Mouse (Mus musculus): Measurements from ENCODE around the gene Zyx. TPM values are rescaled to one million over a fixed set of nuclear protein-coding genes. Genes with fewer than 3 reads are reported as not detected.

The Zyx gene
- total RNA-seq, 2 experiments from 2014 or later, result 48.9 to 51.2 TPM

GRCm38 (mm10) chr6:42350021-42350967 lies 864 bp downstream of the Zyx start:
- DNase-seq (ENCODE audit: low spot score in 2 of 2), result peak; percentile 67 to 73

DNA sequence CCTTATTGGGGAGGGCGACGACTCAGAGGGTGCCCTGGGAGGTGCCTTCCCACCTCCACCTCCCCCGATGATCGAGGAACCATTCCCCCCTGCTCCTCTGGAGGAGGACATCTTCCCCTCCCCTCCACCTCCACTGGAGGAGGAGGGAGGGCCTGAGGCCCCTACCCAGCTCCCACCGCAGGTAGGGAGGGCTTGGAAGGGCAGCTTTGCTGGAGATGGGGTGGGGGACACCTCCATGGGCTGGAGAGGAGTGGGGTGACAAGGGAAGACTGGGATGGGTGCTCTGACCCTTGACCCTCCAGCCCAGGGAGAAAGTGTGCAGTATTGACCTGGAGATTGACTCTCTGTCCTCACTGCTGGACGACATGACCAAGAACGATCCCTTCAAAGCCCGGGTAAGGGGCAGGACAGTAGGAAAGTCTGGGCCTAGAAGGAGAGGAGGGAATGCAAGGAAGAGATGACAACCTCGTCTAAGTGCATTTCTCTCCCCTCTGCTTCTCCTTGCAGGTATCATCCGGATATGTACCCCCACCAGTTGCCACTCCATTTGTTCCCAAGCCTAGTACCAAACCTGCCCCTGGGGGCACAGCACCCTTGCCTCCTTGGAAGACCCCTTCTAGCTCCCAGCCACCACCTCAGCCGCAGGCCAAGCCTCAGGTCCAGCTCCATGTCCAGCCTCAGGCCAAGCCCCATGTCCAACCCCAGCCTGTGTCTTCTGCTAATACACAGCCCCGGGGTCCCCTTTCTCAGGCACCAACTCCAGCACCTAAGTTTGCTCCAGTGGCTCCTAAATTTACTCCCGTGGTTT lies 1.7 kb downstream of the Zyx start:
- DNase-seq (ENCODE audit: low spot score in 2 of 2), result no peak

- no peak for DNase-seq (ENCODE audit: low spot score in 2 of 2)
Measured at GRCm38 (mm10) chr6:42351776-42352485, 2.5 kb downstream of the Zyx start.

- DNase-seq (ENCODE audit: low spot score in 2 of 2), result no peak
Measured at GRCm38 (mm10) chr6:42352486-42352846, 3.0 kb downstream of the Zyx start.

GRCm38 (mm10) chr6:42353180-42353579 lies 3.8 kb downstream of the Zyx start:
- DNase-seq (ENCODE audit: low spot score in 2 of 2), result no peak

DNA sequence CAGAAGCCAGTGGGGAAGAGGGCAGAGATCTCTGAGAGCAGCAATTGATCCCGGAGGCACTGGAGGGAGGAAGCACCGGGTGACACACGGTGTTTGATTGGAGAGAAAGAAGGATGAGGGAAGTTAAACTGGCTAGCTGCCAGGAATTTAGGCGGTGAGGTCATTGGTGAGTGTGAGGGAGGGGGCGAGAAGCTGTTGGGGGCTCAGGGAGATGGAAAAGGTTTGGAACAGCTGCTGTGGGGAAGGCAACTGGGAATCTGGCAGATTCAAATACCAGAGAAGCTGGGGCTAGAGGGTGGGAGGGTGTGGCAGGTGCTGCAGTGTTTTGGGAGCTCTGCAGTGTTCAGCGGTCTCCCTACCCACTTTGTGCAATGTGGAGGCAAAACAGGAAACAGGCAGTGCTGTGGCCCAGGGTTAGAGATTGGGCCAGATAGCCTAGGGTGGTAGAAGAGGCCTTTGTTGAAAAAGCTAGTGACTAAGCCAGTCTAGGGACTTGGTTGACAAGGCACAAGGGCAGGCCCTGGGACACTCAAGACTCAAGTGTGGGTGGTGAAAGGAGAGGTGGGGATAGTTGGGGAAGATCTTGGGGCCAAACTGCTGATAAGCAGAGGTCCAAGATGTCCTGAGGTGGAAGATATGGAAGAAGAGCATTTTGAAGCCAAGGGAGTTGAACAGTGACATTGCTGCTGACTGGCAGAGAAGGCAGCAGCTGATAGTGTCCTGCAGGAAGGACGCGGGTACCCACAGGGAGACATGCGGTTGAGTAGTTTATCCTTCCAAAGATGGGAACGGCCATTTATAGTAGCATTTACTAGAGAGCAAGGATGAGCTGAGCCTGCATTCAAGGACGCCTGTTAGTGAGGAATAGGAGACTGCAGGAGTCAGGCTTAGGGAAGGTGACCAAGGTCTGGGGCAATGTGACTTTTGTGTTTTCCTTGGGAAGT lies 4.9 kb downstream of the Zyx start:
- peak in 1 of 2 experiments; percentile 23 for DNase-seq (ENCODE audit: low spot score in 2 of 2)

- no peak for DNase-seq (ENCODE audit: low spot score in 2 of 2)
Measured at GRCm38 (mm10) chr6:42355366-42355765, 5.9 kb downstream of the Zyx start.

GRCm38 (mm10) chr6:42355794-42356600 lies 6.6 kb downstream of the Zyx start:
- no peak for DNase-seq (ENCODE audit: low spot score in 2 of 2)

- no peak for DNase-seq (ENCODE audit: low spot score in 2 of 2)
Measured at GRCm38 (mm10) chr6:42356913-42357312, 7.5 kb downstream of the Zyx start.

GRCm38 (mm10) chr6:42357901-42358300 lies 8.5 kb downstream of the Zyx start:
- no peak for DNase-seq (ENCODE audit: low spot score in 2 of 2)

- no peak for DNase-seq (ENCODE audit: low spot score in 2 of 2)
Measured at GRCm38 (mm10) chr6:42358901-42359300, 9.5 kb downstream of the Zyx start.

DNA sequence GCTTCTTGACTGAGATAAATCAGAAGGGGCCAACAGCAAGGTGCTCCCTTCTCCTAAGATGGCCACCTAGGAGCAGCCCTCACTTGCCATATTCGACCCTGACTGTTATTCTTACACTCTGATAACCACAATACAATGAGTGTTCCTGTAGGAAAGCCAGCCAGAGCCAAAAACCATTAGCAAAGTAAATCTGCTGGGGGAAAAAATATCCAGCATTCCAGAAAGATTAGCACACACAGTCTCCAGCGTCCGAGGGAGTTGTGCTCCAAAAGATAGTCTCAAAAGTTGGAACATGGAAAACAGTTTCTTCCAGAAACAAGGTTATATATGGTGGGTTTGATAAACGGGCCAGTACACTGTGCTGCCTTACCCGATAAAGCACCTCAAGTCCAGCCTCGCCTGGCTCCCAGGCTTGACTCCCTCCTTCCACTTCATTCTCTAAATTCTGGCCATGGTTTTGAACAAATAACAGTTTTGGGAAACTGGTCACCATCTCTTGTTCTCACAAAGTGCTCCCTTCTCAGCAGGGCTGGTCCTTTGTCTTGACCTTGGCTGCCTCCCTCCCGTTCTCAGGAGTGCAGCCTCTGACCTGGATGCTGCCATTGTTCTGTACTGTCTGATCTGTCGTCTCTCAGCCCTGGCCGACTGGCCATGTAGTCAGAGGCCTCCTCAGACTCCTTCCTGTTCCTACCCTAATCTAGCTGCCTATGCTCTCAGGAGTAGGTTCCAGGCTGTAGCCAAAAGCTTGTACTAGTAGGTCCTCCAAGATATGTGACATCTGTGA lies 10.1 kb downstream of the Zyx start:
- no peak for DNase-seq (ENCODE audit: low spot score in 2 of 2)

DNA sequence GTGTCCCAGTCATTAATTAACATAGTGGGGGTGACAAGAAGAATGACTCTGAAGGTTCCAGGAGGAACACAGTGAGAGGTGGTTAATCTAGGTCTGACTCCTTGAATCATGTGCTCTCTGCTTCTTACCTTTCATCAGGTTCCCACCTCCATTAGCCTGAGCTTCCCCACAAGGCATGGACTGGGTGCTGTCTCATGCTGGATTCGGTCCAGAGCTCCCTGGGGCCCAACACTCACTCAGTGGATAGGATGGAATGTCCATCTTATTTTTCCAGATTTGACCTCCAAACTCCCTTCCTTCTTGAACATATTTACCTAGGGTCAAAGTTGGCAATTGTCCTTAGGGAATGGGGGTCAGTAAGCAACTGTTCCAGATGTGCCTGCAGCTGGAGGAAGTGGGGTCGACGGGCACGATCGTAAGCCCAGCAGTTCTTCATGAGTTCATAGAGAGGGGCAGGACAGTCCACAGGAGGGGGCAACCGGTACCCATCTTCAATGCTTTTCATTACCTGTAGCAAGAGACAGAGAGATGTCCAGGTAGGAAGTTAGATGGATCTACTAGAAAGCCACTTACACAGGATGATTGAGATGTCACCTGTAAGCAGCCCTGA lies 10.9 kb downstream of the Zyx start:
- DNase-seq (ENCODE audit: low spot score in 2 of 2), result no peak

- no peak for DNase-seq (ENCODE audit: low spot score in 2 of 2)
Measured at GRCm38 (mm10) chr6:42361041-42361895, 11.8 kb downstream of the Zyx start.

- DNase-seq (ENCODE audit: low spot score in 2 of 2), result no peak
Measured at GRCm38 (mm10) chr6:42362074-42362473, 12.6 kb downstream of the Zyx start.

DNA sequence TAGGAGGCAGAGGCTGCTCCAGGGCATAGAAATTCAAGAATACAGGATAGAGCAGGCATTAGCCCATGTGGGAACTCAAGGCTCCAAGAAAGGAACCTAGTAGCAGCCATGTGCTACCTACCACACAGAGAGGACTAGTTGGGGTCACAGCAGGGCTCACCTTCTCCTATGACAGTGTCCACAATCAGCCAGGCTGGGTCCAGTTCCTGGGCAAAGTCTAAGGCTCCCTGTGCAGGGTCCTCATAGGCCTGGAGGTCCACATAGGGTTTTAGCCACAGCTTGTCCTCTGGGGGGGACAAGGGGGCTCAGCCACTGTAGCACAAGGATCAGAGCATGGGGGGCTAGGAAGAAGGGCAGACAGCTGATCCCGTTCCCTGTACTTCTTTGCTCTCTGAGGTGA lies 13.1 kb downstream of the Zyx start:
- DNase-seq (ENCODE audit: low spot score in 2 of 2), result no peak

- DNase-seq (ENCODE audit: low spot score in 2 of 2), result no peak
Measured at GRCm38 (mm10) chr6:42362974-42363373, 13.5 kb downstream of the Zyx start.
